Mouse (Mus musculus) liver, embryonic 13.5 days (tissue): ENCODE data around the gene Ccdc87. TPM values are rescaled to one million over a fixed set of nuclear protein-coding genes. Genes with fewer than 3 reads are reported as not detected.
A peak's percentile ranks its signal among the peaks of the same experiment; 100 is the strongest.
"Not testable (repeated sequence)": the region's sequence is repeated elsewhere in the genome, so short reads cannot be mapped to it uniquely, and the experiment has no call there.

Source experiments
- ATAC-seq: fragments of 200-750 bp; cut with Nextera tagmentation; 2 replicates; pipeline ENCODE4 v1.8.0; 2017; ENCODE audit warnings: low read depth, mild to moderate bottlenecking, moderate number of reproducible peaks, moderate library complexity
- DNase-seq: peaks from one replicate; pipeline ENCODE4 v3.0.0; 2022
- H3K27ac ChIP-seq: fragments of 300-500 bp; sonication (generic); 2 replicates; pipeline ENCODE4 v1.5.1; 2015; ENCODE audit warnings: moderate library complexity, mild to moderate bottlenecking, inconsistent platforms
- H3K27me3 ChIP-seq: fragments of 300-500 bp; sonication (generic); 2 replicates; pipeline ENCODE4 v1.6.1; 2015; ENCODE audit warnings: mild to moderate bottlenecking, inconsistent platforms
- H3K36me3 ChIP-seq: fragments of 300-500 bp; sonication (generic); 2 replicates; pipeline ENCODE4 v1.6.1; 2015; ENCODE audit warnings: mild to moderate bottlenecking, inconsistent platforms
- H3K4me1 ChIP-seq: fragments of 300-500 bp; sonication (generic); replicated peaks from 2 replicates; pipeline ENCODE4 v1.6.1; 2015; ENCODE audit warnings: inconsistent platforms
- H3K4me2 ChIP-seq: fragments of 300-500 bp; sonication (generic); 2 replicates; pipeline ENCODE4 v1.6.1; 2015; ENCODE audit warnings: inconsistent platforms, mild to moderate bottlenecking, moderate library complexity
- H3K4me3 ChIP-seq: fragments of 300-500 bp; sonication (generic); replicated peaks from 2 replicates; pipeline ENCODE4 v1.5.1; 2015; ENCODE audit warnings: mild to moderate bottlenecking, inconsistent platforms
- H3K9ac ChIP-seq: fragments of 300-500 bp; sonication (generic); 2 replicates; pipeline ENCODE4 v1.6.1; 2015; ENCODE audit warnings: mild to moderate bottlenecking, inconsistent platforms
- H3K9me3 ChIP-seq: fragments of 300-500 bp; sonication (generic); replicated peaks from 2 replicates; pipeline ENCODE4 v1.6.1; 2016; ENCODE audit warnings: inconsistent platforms
- WGBS: fragments of 180-500 bp; shearing (Covaris S2); methylation state at CpG from one replicate; pipeline ENCODE4 v1.1.7; 2015; ENCODE audit not compliant: insufficient replicate concordance; 5-methylcytosine and 5-hydroxymethylcytosine counted together
- polyA plus RNA-seq: library from polyadenylated mRNA; unstranded; fragments of >200 nt; fragmentation: Nextera tagmentation; extraction: Ambion mirVana; gene quantifications from 2 replicates; pipeline ENCODE4 v1.2.1, GENCODE M21; 2015

Ccdc87 gene
- polyA plus RNA-seq, 1 experiment from 2014 or later, result not detected

DNA sequence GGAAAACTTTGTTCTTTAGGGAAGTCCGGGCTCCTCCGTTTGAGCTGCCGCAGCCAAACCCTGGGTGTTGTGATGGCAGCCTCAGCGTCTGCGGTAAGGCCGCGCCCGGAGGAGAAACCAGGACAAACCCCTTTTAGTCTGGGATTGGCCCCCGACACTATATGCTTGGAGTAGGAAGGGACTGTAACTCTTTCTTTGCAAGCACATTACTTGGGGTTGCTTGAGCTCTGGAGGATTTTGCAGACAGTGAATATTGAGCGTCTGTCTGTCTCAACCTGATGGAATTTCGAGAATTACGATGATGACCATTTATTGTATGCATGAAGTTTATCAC lies 27.3 kb upstream of the Ccdc87 start:
- no peaks in the 10 kb centered on the region for H3K27me3 ChIP-seq
- WGBS, result 3% methylated on average over 12 of the region's 12 CpGs
- peak overlapping the region; percentile 73 for H3K4me2 ChIP-seq
- peak overlapping the region; percentile 83 for H3K9ac ChIP-seq
- H3K4me3 ChIP-seq, result peak overlapping the region; percentile 90
- H3K36me3 ChIP-seq, result peaks cover 9% of the 10 kb centered on the region
- H3K27ac ChIP-seq, result peak overlapping the region; percentile 91
- no peaks in the 10 kb centered on the region; the same call in 1 of the 2 replicates for H3K9me3 ChIP-seq
- ATAC-seq (no peak; the same call in 1 of the 2 replicates), DNase-seq (no peak)
- peaks cover 36% of the 10 kb centered on the region for H3K4me1 ChIP-seq

DNA sequence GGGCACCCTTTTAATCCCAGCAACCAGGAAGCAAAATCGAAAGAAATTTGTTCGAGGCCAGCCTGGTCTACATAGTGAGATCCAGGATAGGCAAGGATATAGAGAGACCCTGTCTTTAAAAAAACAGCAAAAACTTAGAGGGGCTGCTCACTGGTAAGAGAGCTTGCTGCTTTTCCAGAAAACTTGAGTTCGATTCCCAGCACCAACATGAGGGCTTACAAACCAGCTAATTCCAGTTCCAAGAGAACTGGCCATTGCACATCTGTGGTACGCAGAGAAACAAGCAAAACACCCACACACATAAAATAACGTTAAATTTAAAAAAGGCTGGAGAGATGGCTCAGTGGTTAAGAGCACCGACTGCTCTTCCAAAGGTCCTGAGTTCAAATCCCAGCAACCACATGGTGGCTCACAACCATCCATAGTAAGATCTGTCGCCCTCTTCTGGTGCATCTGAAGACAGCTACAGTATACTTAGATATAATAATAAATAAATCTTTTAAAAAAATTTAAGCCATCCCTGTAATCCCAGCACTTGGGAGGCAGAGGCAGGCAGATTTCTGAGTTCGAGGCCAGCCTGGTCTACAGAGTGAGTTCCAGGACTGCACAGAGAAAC lies 26.7 kb upstream of the Ccdc87 start:
- not testable (repeated sequence) for ATAC-seq, H3K27me3 ChIP-seq, H3K9me3 ChIP-seq, DNase-seq, H3K36me3 ChIP-seq
- peak overlapping the region; percentile 90 for H3K4me3 ChIP-seq
- H3K4me1 ChIP-seq, result peaks cover 30% of the 10 kb centered on the region
- H3K27ac ChIP-seq, result peak overlapping the region; percentile 91
- peak overlapping the region; percentile 73 for H3K4me2 ChIP-seq
- peak overlapping the region; percentile 83 for H3K9ac ChIP-seq
- WGBS, result 69% methylated on average over 8 of the region's 8 CpGs

GRCm38 (mm10) chr19:4813015-4813414 lies 26.2 kb upstream of the Ccdc87 start:
- no peak overlapping the region for H3K27ac ChIP-seq
- 74% methylated on average over 6 of the region's 6 CpGs for WGBS
- no peaks in the 10 kb centered on the region; the same call in 1 of the 2 replicates for H3K9me3 ChIP-seq
- no peak overlapping the region for H3K4me2 ChIP-seq
- peaks cover under 1% of the 10 kb centered on the region for H3K36me3 ChIP-seq
- no peak overlapping the region for H3K4me3 ChIP-seq
- no peak overlapping the region for H3K9ac ChIP-seq
- no peaks in the 10 kb centered on the region for H3K27me3 ChIP-seq
- H3K4me1 ChIP-seq, result peaks cover 27% of the 10 kb centered on the region
- ATAC-seq (no peak), DNase-seq (peak; percentile 42)

- no peaks in the 10 kb centered on the region; the same call in 1 of the 2 replicates for H3K9me3 ChIP-seq
- DNase-seq (no peak), ATAC-seq (0 out of 2 replicates have a peak, but pooled peaks have one; percentile 12)
- no peak overlapping the region for H3K9ac ChIP-seq
- no peaks in the 10 kb centered on the region for H3K36me3 ChIP-seq
- 68% methylated on average over 1 of the region's 1 CpGs for WGBS
- H3K27me3 ChIP-seq, result peaks cover 3% of the 10 kb centered on the region; the same call in 1 of the 2 replicates
- no peak overlapping the region for H3K4me3 ChIP-seq
- H3K4me1 ChIP-seq, result peaks cover 4% of the 10 kb centered on the region
- H3K27ac ChIP-seq, result peak overlapping the region; percentile 55; the same call in 1 of the 2 replicates
- no peak overlapping the region for H3K4me2 ChIP-seq
These were observed 21.9 kb upstream of the Ccdc87 start for GRCm38 (mm10) chr19:4817182-4817835.

DNA sequence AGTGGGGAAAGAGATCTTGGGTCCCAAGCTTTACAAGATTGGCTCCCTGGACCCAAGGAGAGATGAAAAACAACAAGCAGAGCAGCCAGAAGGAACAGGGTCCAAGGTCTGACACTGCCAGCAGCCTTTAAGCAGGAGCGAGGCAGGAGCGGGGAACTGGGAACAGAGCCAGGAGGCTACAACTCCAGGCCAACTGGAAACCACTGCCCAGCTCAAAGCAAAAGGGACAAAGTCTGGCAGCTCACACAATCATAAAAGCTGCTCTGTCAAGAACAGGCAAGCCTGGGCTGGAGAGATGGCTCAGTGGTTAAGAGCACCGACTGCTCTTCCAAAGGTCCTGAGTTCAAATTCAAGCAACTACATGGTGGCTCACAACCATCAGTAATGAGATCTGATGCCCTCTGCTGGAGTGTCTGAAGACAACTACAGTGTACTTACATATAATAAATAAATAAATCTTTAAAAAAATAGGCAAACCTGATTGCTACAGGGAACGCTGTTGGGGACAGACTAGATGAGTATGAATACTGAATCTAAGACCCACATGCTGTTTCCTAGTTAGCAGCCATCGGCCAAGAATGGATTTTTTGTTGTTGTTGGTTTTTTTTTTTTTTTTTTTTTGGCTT lies 18.4 kb upstream of the Ccdc87 start:
- DNase-seq, result no peak
- ATAC-seq, result peak; percentile 34; the same call in 1 of the 2 replicates
- Histone ChIP-seq H3K36me3 (peaks cover 19% of the 10 kb centered on the region), H3K9me3 (no peaks in the 10 kb centered on the region), H3K27ac (no peak overlapping the region), H3K4me1 (peaks cover 2% of the 10 kb centered on the region; the same call in 1 of the 2 replicates), H3K27me3 (peaks cover 3% of the 10 kb centered on the region; the same call in 1 of the 2 replicates), H3K4me3 (no peak overlapping the region), H3K4me2 (no peak overlapping the region), H3K9ac (no peak overlapping the region)
- 64% methylated on average over 5 of the region's 5 CpGs for WGBS

GRCm38 (mm10) chr19:4828444-4829114 lies 10.6 kb upstream of the Ccdc87 start:
- Histone ChIP-seq H3K36me3 (peaks cover 52% of the 10 kb centered on the region), H3K9me3 (no peaks in the 10 kb centered on the region), H3K27ac (no peak overlapping the region), H3K4me1 (peaks cover 10% of the 10 kb centered on the region; the same call in 1 of the 2 replicates), H3K4me3 (no peak overlapping the region), H3K9ac (no peak overlapping the region), H3K27me3 (no peaks in the 10 kb centered on the region), H3K4me2 (no peak overlapping the region)
- ATAC-seq (no peak), DNase-seq (no peak)
- WGBS, result 71% methylated on average over 16 of the region's 16 CpGs

DNA sequence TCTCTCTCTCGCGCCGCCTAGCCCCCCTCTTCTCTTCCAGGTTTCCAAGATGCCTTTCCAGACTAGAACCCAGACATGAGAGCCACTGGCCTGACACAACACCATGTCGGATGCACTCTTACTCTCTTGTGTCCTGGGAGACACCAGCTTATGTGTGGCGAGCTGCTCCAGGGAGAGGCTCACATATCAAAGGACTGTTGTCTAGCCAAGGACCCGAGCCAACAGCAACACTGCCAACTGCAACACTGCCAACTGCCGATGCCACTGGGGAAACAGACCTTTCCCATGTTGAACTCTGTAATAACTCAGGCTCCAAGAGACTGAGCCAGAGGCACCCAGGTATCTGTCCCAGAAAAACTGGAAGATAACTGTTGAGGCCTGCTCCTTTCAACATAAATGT lies 10.0 kb upstream of the Ccdc87 start:
- no peak overlapping the region for H3K4me2 ChIP-seq
- no peak overlapping the region for H3K4me3 ChIP-seq
- peaks cover 52% of the 10 kb centered on the region for H3K36me3 ChIP-seq
- H3K9me3 ChIP-seq, result no peaks in the 10 kb centered on the region
- 82% methylated on average over 7 of the region's 7 CpGs for WGBS
- H3K4me1 ChIP-seq, result peaks cover 10% of the 10 kb centered on the region; the same call in 1 of the 2 replicates
- no peaks in the 10 kb centered on the region for H3K27me3 ChIP-seq
- no peak overlapping the region for H3K9ac ChIP-seq
- H3K27ac ChIP-seq, result no peak overlapping the region
- DNase-seq (no peak), ATAC-seq (no peak)

- no peak for ATAC-seq
- WGBS, result 83% methylated on average over 8 of the region's 8 CpGs
These were observed 5.2 kb upstream of the Ccdc87 start for GRCm38 (mm10) chr19:4833977-4834376.

GRCm38 (mm10) chr19:4836096-4836495 lies 3.1 kb upstream of the Ccdc87 start:
- Histone ChIP-seq H3K4me3 (no peak overlapping the region), H3K9me3 (no peaks in the 10 kb centered on the region), H3K4me1 (peaks cover 54% of the 10 kb centered on the region), H3K27ac (peak overlapping the region; percentile 58), H3K4me2 (no peak overlapping the region), H3K27me3 (peaks cover 16% of the 10 kb centered on the region), H3K36me3 (peaks cover 19% of the 10 kb centered on the region), H3K9ac (no peak overlapping the region)
- no peak for DNase-seq
- 71% methylated on average over 2 of the region's 2 CpGs for WGBS
- ATAC-seq, result no peak

More at GRCm38 (mm10) chr19:4833977-4834376, 5.2 kb upstream of the Ccdc87 start:
- Histone ChIP-seq H3K36me3 (peaks cover 27% of the 10 kb centered on the region), H3K4me2 (no peak overlapping the region), H3K9me3 (no peaks in the 10 kb centered on the region), H3K27ac (no peak overlapping the region), H3K27me3 (no peaks in the 10 kb centered on the region), H3K4me1 (peaks cover 40% of the 10 kb centered on the region), H3K9ac (no peak overlapping the region), H3K4me3 (no peak overlapping the region)
- DNase-seq, result no peak

DNA sequence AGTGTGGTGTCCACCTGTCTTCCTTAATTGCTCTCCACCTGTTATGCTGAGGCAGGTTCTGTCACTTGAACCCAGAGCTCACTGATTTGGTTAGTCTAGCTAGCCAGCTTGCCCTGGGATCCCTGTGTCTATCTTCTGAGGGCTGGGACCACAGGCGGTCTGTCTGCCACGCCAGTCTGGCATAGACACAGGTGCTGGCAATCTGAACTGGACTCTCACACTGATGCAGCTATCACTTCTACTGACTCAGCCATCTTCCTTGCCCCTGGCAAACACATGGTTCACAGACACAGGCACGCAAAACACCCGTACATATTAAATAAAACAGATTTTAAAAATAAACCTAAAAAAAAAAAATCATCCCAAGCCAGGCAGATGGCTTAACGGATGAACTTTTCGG lies 2.1 kb upstream of the Ccdc87 start:
- no peak overlapping the region for H3K9ac ChIP-seq
- H3K36me3 ChIP-seq, result peaks cover 18% of the 10 kb centered on the region
- H3K4me3 ChIP-seq, result no peak overlapping the region
- ATAC-seq (no peak), DNase-seq (no peak)
- peaks cover 56% of the 10 kb centered on the region for H3K4me1 ChIP-seq
- H3K4me2 ChIP-seq, result no peak overlapping the region
- H3K27ac ChIP-seq, result no peak overlapping the region
- 86% methylated on average over 6 of the region's 6 CpGs for WGBS
- H3K9me3 ChIP-seq, result no peaks in the 10 kb centered on the region
- H3K27me3 ChIP-seq, result peaks cover 25% of the 10 kb centered on the region
